Mouse (Mus musculus) lung, postnatal 0 days (tissue): ENCODE measurements at regions not wholly inside any gene's neighbourhood (a gene's known extent, or its start where the extent isn't known, plus 50 kb on each side); places are given as distances from the start of the nearest gene placed in this dataset.
A peak's percentile ranks its signal among the peaks of the same experiment; 100 is the strongest.

Experiments used
- ATAC-seq: fragments of 200-750 bp; cut with Nextera tagmentation; 2 replicates; pipeline ENCODE4 v1.8.0; 2017; ENCODE audit warnings: moderate library complexity
- DNase-seq: peaks from one replicate; pipeline ENCODE4 v3.0.0-alpha.2; 2016; ENCODE audit warnings: low spot score
- H3K27ac ChIP-seq: fragments of 300-500 bp; sonication (generic); 2 replicates; pipeline ENCODE4 v1.5.1; 2014; ENCODE audit warnings: antibody characterized with exemption, mild to moderate bottlenecking, low read length, mixed read lengths
- H3K27me3 ChIP-seq: fragments of 300-500 bp; sonication (generic); replicated peaks from 2 replicates; pipeline ENCODE4 v1.6.1; 2014; ENCODE audit warnings: low read length, mixed read lengths; ENCODE audit not compliant: insufficient read depth
- H3K36me3 ChIP-seq: fragments of 300-500 bp; sonication (generic); 2 replicates; pipeline ENCODE4 v1.6.1; 2014; ENCODE audit warnings: low read length, mixed read lengths; ENCODE audit not compliant: insufficient read depth
- H3K4me1 ChIP-seq: fragments of 300-500 bp; sonication (generic); 2 replicates; pipeline ENCODE4 v1.6.1; 2014; ENCODE audit warnings: antibody characterized with exemption, low read depth, low read length, mixed read lengths; ENCODE audit not compliant: insufficient read depth
- H3K4me2 ChIP-seq: fragments of 300-500 bp; sonication (generic); replicated peaks from 2 replicates; pipeline ENCODE4 v1.6.1; 2014; ENCODE audit warnings: low read depth, mild to moderate bottlenecking, low read length, moderate library complexity, mixed read lengths
- H3K4me3 ChIP-seq: fragments of 300-500 bp; sonication (generic); 2 replicates; pipeline ENCODE4 v1.5.1; 2014; ENCODE audit warnings: low read depth, low read length
- H3K9ac ChIP-seq: fragments of 300-500 bp; sonication (generic); replicated peaks from 2 replicates; pipeline ENCODE4 v1.6.1; 2014; ENCODE audit warnings: low read depth, mild to moderate bottlenecking
- H3K9me3 ChIP-seq: fragments of 300-500 bp; sonication (generic); 2 replicates; pipeline ENCODE4 v1.6.1; 2016; ENCODE audit warnings: low read length, mixed read lengths
- CTCF ChIP-seq: IDR thresholded peaks from 2 replicates; pipeline ENCODE4 v1.5.1; 2016; ENCODE audit warnings: antibody characterized with exemption, mild to moderate bottlenecking
- EP300 ChIP-seq: IDR thresholded peaks from 2 replicates; pipeline ENCODE4 v1.6.1; 2016; ENCODE audit warnings: antibody characterized with exemption, mild to moderate bottlenecking, control low read depth
- WGBS: fragments of 180-500 bp; shearing (Covaris S2); extraction: QIAGEN DNeasy Blood & Tissue Kit; methylation state at CpG from one replicate; pipeline ENCODE4 v1.1.7; 2014; 5-methylcytosine and 5-hydroxymethylcytosine counted together

DNA sequence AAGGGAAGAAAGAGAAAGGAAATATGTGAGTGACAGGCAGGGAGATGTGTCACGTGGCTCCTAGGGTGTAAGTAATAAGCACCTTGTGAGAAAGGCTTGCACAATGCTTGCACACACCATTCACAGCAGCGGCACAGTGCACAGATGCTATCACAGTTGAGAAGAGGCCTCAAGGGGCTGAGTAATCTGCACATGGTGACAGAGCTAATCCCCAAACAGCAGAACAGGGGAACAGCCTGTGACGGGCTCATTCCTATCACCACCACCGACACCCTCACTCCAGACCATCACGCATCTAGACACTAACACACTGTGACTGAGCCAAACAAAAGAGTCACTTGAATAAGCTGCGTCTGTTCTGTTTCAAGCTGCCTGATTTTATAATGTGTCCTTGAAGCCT lies 76.2 kb upstream of the Ppm1h start:
- no peak for DNase-seq
- TF ChIP-seq EP300: no peak
- no peak for TF ChIP-seq CTCF
- Histone ChIP-seq H3K27ac (no peak overlapping the region), H3K4me1 (no peaks in the 10 kb centered on the region), H3K27me3 (no peaks in the 10 kb centered on the region), H3K36me3 (no peaks in the 10 kb centered on the region), H3K4me3 (no peak overlapping the region), H3K9ac (no peak overlapping the region), H3K9me3 (no peaks in the 10 kb centered on the region), H3K4me2 (no peak overlapping the region)
- WGBS: 50% methylated on average over 6 of the region's 6 CpGs
- ATAC-seq: no peak

DNA sequence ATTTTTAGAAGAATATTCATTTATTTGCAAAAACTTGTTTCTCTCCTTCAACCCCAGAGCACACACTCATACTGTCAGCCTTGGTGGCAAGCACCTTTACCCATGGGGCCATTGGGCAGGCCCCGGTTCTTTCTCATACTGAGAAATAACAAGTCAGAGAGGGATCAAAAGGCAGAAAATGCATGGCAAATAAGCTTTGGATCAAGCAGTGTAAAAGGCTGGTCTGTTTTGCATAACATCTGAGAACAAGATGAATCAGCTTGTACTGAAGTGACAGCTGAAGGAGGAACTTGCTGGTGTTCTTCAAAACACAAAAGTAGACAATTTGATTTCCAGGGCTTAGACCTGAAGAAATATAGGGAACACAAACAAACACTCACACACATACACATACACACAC lies 74.6 kb upstream of the Ppm1h start:
- no peak for ATAC-seq
- TF ChIP-seq EP300: no peak
- TF ChIP-seq CTCF: no peak

DNA sequence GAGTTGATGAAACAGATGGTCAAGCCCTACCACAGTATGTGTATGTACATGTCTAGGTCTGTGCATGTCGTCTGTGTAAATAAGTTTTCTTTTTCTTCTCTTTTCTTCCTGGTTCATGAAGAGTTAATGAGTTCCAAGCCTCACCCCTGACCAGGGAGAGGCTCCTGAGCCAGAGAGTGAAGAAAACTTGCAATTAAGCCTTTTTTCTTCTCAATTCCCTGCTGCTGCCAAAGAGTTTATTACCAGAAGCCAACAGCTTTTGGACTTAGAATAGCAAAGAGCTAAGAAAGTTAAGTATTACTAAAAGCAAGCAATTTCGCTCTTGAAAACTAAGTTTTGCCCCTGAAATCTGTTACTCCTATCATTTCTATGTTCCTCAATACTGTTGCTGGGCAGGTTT lies 65.3 kb upstream of the Ppm1h start:
- ATAC-seq: no peak
- no peaks in the 10 kb centered on the region for H3K9me3 ChIP-seq
- no peak overlapping the region for H3K4me3 ChIP-seq
- H3K4me1 ChIP-seq: no peaks in the 10 kb centered on the region
- DNase-seq: no peak
- WGBS: 72% methylated on average over 2 of the region's 2 CpGs
- no peak overlapping the region for H3K9ac ChIP-seq
- no peaks in the 10 kb centered on the region for H3K27me3 ChIP-seq
- no peak for TF ChIP-seq CTCF
- TF ChIP-seq EP300: no peak
- no peak overlapping the region for H3K27ac ChIP-seq
- no peak overlapping the region for H3K4me2 ChIP-seq
- H3K36me3 ChIP-seq: no peaks in the 10 kb centered on the region

More for the DNA sequence above, 74.6 kb upstream of the Ppm1h start:
- H3K4me2 ChIP-seq: no peak overlapping the region
- no peaks in the 10 kb centered on the region for H3K9me3 ChIP-seq
- H3K27me3 ChIP-seq: no peaks in the 10 kb centered on the region
- WGBS: 69% methylated on average over 1 of the region's 1 CpGs
- H3K9ac ChIP-seq: no peak overlapping the region
- DNase-seq: no peak
- H3K4me1 ChIP-seq: no peaks in the 10 kb centered on the region
- H3K27ac ChIP-seq: no peak overlapping the region
- no peak overlapping the region for H3K4me3 ChIP-seq
- no peaks in the 10 kb centered on the region for H3K36me3 ChIP-seq

DNA sequence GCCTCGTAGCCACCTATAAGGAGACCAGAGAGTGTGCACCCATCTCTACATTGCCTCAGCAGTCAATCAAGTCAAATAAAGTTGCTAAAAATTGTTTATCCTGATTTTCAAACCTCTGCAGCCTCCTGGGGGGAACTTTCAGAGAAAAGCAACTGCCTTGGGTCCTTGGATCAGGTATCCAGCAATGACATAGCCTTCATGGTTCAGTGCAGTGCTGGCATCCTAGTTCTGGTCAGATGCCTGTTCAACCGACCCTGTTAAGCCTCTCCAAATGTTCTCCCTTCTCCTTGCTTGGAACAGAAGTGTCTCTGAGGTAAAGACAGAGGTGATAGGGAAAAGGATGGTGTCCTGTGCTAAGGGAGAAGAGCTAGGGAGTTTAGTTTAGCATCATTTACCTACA lies 64.7 kb upstream of the Ppm1h start:
- DNase-seq (no peak), ATAC-seq (no peak)
- H3K4me1 ChIP-seq: no peaks in the 10 kb centered on the region
- no peak overlapping the region for H3K4me2 ChIP-seq
- no peak for TF ChIP-seq EP300
- no peak for TF ChIP-seq CTCF
- no peaks in the 10 kb centered on the region for H3K36me3 ChIP-seq
- no peaks in the 10 kb centered on the region for H3K27me3 ChIP-seq
- WGBS: 70% methylated on average over 2 of the region's 2 CpGs
- H3K27ac ChIP-seq: no peak overlapping the region
- H3K9ac ChIP-seq: no peak overlapping the region
- no peak overlapping the region for H3K4me3 ChIP-seq
- H3K9me3 ChIP-seq: no peaks in the 10 kb centered on the region

DNA sequence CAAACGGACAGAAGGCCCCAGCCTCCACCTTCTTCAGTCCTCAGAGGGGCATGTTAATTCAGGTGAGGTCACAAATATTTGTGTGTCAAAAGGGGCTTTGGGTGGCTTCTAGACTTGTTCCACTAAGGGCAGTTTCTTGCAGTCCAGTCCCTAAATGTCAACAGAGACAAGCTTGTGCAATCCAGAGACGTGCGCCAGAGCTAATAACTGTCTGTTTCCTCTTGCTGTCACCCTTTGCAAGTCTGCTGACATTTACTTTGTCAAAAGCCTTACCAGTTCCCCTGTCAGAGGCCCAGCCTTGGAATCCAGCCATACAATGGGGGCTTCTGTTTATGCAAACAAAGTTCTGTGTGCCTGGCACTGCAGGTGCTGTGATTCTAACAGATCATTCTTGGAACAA lies 63.8 kb upstream of the Ppm1h start:
- H3K27ac ChIP-seq: no peak overlapping the region
- peak; percentile 55 for DNase-seq
- no peak for TF ChIP-seq CTCF
- TF ChIP-seq EP300: no peak
- ATAC-seq: peak; percentile 40; the same call in 1 of the 2 replicates
- no peak overlapping the region for H3K4me2 ChIP-seq
- no peaks in the 10 kb centered on the region for H3K9me3 ChIP-seq
- no peak overlapping the region for H3K4me3 ChIP-seq
- 18% methylated on average over 3 of the region's 3 CpGs for WGBS
- H3K27me3 ChIP-seq: no peaks in the 10 kb centered on the region
- H3K9ac ChIP-seq: no peak overlapping the region
- no peaks in the 10 kb centered on the region for H3K4me1 ChIP-seq
- no peaks in the 10 kb centered on the region for H3K36me3 ChIP-seq

DNA sequence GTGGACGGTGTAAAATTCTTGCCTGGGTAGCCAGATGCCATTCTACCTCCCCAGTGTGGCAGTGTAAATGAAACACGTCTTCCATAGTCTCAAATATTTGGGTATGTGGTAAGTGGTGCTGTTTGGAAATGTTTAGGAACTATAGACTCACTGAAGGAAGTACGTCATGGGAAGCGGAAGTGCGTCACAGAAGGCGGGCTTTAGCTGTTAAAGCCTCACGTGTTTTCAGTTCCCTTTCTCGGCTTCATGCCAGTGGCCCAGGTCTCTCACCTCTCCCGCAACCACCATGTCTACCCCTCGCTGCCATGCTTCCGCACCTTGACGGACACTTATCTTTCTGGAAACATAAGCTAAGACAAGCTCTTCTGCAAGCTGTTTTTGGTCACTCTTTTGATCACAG lies 62.9 kb upstream of the Ppm1h start:
- TF ChIP-seq EP300 (no peak), CTCF (no peak)
- no peak overlapping the region for H3K9ac ChIP-seq
- H3K36me3 ChIP-seq: no peaks in the 10 kb centered on the region
- ATAC-seq (no peak), DNase-seq (no peak)
- no peak overlapping the region for H3K27ac ChIP-seq
- 87% methylated on average over 12 of the region's 12 CpGs for WGBS
- no peaks in the 10 kb centered on the region for H3K4me1 ChIP-seq
- H3K4me3 ChIP-seq: no peak overlapping the region
- H3K27me3 ChIP-seq: no peaks in the 10 kb centered on the region
- H3K4me2 ChIP-seq: no peak overlapping the region
- no peaks in the 10 kb centered on the region for H3K9me3 ChIP-seq

DNA sequence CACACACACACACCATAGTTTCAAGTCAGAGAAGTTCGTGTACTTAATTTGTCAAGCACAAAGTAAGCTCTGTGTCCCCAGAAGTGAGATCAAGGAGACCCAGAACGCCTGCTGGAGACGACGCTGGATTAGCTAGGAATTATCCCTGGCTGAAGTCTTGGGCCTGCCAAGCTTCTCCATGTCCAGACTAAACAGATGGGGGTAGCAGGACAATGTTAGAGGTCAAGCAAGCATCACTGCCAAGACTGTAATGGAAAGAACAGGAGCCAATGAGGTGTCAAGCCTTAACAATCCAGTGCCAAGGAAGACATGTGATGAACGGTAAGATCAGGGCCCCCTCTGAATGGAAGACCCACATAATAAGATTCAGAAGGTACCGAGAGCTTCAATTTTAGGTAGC lies 62.2 kb upstream of the Ppm1h start:
- Histone ChIP-seq H3K27ac (no peak overlapping the region), H3K36me3 (no peaks in the 10 kb centered on the region), H3K4me3 (no peak overlapping the region), H3K4me2 (no peak overlapping the region), H3K27me3 (no peaks in the 10 kb centered on the region), H3K9me3 (no peaks in the 10 kb centered on the region), H3K9ac (no peak overlapping the region), H3K4me1 (no peaks in the 10 kb centered on the region)
- DNase-seq (no peak), ATAC-seq (peak; percentile 35)
- TF ChIP-seq CTCF: no peak
- no peak for TF ChIP-seq EP300
- WGBS: 62% methylated on average over 6 of the region's 6 CpGs
